Mouse (Mus musculus) bone marrow, adult 2 months (tissue): Measurements from ENCODE around the gene Rsl24d1.

Source experiments
- CTCF ChIP-seq: fragments of 200-500 bp; IDR thresholded peaks from 2 replicates; pipeline ENCODE4 v1.5.1; 2011; ENCODE audit warnings: low read length, control low read depth; ENCODE audit not compliant: control insufficient read depth, insufficient read depth
- POLR2A ChIP-seq: fragments of 200-500 bp; IDR thresholded peaks from 2 replicates; pipeline ENCODE4 v1.6.1; 2011; ENCODE audit warnings: low read depth, mild to moderate bottlenecking, control low read depth, low read length, borderline replicate concordance; ENCODE audit not compliant: control insufficient read depth

GRCm38 (mm10) chr9:73157968-73158367, 44.7 kb downstream of the Rsl24d1 start:
- no peak for TF ChIP-seq CTCF
- no peak for TF ChIP-seq POLR2A
